Mouse (Mus musculus) retina, postnatal 7 days (tissue): Measurements from ENCODE around the gene Gm8660.
"Not testable (repeated sequence)": the region's sequence is repeated elsewhere in the genome, so short reads cannot be mapped to it uniquely, and the experiment has no call there.

Experiments
- DNase-seq: peaks from one replicate; pipeline ENCODE4 v3.0.0-alpha.2; 2012; ENCODE audit warnings: low read depth, low spot score

Gene Gm8660

GRCm38 (mm10) chr7:22370939-22371338 lies at the start of gene Gm8660:
Gene Gm8660, minus strand, starts transcription at chr7:22371039.
- not testable (repeated sequence) for DNase-seq

- DNase-seq: not testable (repeated sequence)
Measured at GRCm38 (mm10) chr7:22413283-22413682, 42.4 kb upstream of the Gm8660 start, which contains the start of gene Vmn1r148. Gene Vmn1r148, plus strand, starts transcription at chr7:22413583.

- not testable (repeated sequence) for DNase-seq
Measured at GRCm38 (mm10) chr7:22329617-22330016, 41.2 kb downstream of the Gm8660 start, which contains the start of gene Gm4187. Gene Gm4187, minus strand, starts transcription at chr7:22329717.
